Mouse (Mus musculus): Measurements from ENCODE around the gene Tnp1.

DNA sequence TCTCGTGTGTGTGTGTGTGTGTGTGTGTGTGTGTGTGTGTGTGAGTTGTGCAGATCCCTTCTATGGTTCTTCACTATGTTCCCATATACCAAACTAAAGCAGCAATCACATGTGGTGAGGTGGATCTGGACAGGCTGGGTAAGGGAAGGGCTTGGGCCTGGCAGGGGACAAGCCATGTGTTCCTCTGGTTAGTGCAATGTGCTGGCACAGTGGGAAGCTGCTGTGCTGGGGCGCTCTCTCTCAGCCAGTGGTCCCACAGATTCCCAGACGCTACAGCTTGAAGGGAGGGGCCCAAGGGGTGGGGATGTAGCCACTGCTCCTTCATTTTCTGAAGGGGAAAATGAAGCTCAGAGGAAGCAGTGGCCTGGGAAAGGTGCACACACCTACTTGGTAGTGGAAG is 40.1 kb upstream of the Tnp1 start:
- TF ChIP-seq POLR2A (IDR thresholded peaks at IDR 0.05; ENCODE audit: extremely low read depth, insufficient read depth, low read length) (no peak), CTCF (IDR thresholded peaks at IDR 0.05; ENCODE audit: low read depth, low read length) (no peak)
